Mouse (Mus musculus): ENCODE data around the gene Cfap97.

- no peak for TF ChIP-seq CTCF (conservative IDR thresholded peaks at IDR 0.05 in 1 of 2, IDR thresholded peaks at IDR 0.05 in 1 of 2; ENCODE audit: low read depth in 2 of 2, low read length in 2 of 2)
- TF ChIP-seq USF2 (conservative IDR thresholded peaks at IDR 0.05; ENCODE audit: low read depth, low read length): no peak
- TF ChIP-seq POLR2A (IDR thresholded peaks at IDR 0.05; ENCODE audit: low read depth, low read length): no peak
- TF ChIP-seq EP300 (IDR thresholded peaks at IDR 0.05; ENCODE audit: low read length): no peak
Observed at GRCm38 (mm10) chr8:46206107-46206506, 54.5 kb downstream of the Cfap97 start.
